Mouse (Mus musculus) CH12.LX (cell line): ENCODE data around the gene Zfp518b. TPM values are rescaled to one million over a fixed set of nuclear protein-coding genes. Genes with fewer than 3 reads are reported as not detected.

ENCODE experiments used
- DNase-seq: peaks from one replicate; pipeline ENCODE4 v3.0.0-alpha.2; 2013; ENCODE audit errors: extremely low read depth
- H3K27ac ChIP-seq: 2 replicates; pipeline ENCODE4 v1.5.1; 2012; ENCODE audit warnings: low read depth, mild to moderate bottlenecking, control low read depth, moderate library complexity; ENCODE audit not compliant: insufficient read depth
- H3K27me3 ChIP-seq: replicated peaks from 2 replicates; pipeline ENCODE3; 2012; ENCODE audit warnings: inconsistent platforms
- H3K36me3 ChIP-seq, 2 experiments: replicated peaks in 1 of 2; 2 replicates each; pipeline versions ENCODE3 to v1.6.1; 2012; ENCODE audit warnings: inconsistent platforms in 1 of 2, low read length in 1 of 2, mild to moderate bottlenecking in 1 of 2, mixed read lengths in 1 of 2, moderate library complexity in 1 of 2; ENCODE audit not compliant: control insufficient read depth in 1 of 2, insufficient read depth in 1 of 2
- H3K4me1 ChIP-seq, 2 experiments: 2 replicates each; pipeline ENCODE4 v1.6.1; 2012; ENCODE audit warnings: inconsistent platforms in 1 of 2, moderate library complexity in 1 of 2; ENCODE audit not compliant: insufficient read depth in 2 of 2, control insufficient read depth in 1 of 2
- H3K4me2 ChIP-seq: 2 replicates; pipeline ENCODE4 v1.6.1; 2012; ENCODE audit warnings: low read depth, mild to moderate bottlenecking, control low read depth; ENCODE audit not compliant: poor library complexity, insufficient read depth, severe bottlenecking
- H3K4me3 ChIP-seq, 3 experiments: fragments of 150-350 bp in 1 of 3; sonication (generic) in 1 of 3; replicated peaks in 1 of 3; 2 replicates each; pipeline versions ENCODE3 to v1.5.1; 2011 to 2012; ENCODE audit warnings: low read depth in 2 of 3, low read length in 2 of 3, mild to moderate bottlenecking in 2 of 3, moderate library complexity in 2 of 3, control low read depth in 1 of 3, improper control_type of control experiment in 1 of 3, inconsistent platforms in 1 of 3, mixed read lengths in 1 of 3; ENCODE audit not compliant: poor library complexity in 1 of 3
- H3K79me2 ChIP-seq: replicated peaks from 2 replicates; pipeline ENCODE4 v1.6.1; 2012; ENCODE audit warnings: mild to moderate bottlenecking, moderate library complexity; ENCODE audit not compliant: control insufficient read depth, poor library complexity, insufficient read depth, severe bottlenecking; ENCODE audit errors: extremely low read depth
- H3K9ac ChIP-seq: 2 replicates; pipeline ENCODE4 v1.6.1; 2012; ENCODE audit warnings: low read depth, mild to moderate bottlenecking, control low read depth, moderate library complexity; ENCODE audit not compliant: insufficient read depth
- H3K9me3 ChIP-seq: replicated peaks from 2 replicates; pipeline ENCODE3; 2012; ENCODE audit warnings: low read length, inconsistent platforms, mixed read lengths
- CHD2 ChIP-seq: IDR thresholded peaks from 2 replicates; pipeline ENCODE4 v1.6.1; 2011; ENCODE audit warnings: low read length, improper control_type of control experiment
- CTCF ChIP-seq, 2 experiments: IDR thresholded peaks in 1 of 2; conservative IDR thresholded peaks in 1 of 2; 2 replicates each; pipeline ENCODE4 v1.5.1; 2011 to 2012; ENCODE audit warnings: low read depth in 2 of 2, low read length in 2 of 2, improper control_type of control experiment in 1 of 2, inconsistent platforms in 1 of 2, mild to moderate bottlenecking in 1 of 2, moderate library complexity in 1 of 2
- ELF1 ChIP-seq: IDR thresholded peaks from 2 replicates; pipeline ENCODE4 v1.6.1; 2014; ENCODE audit warnings: low read depth, mild to moderate bottlenecking, inconsistent platforms, low read length, improper control_type of control experiment
- EP300 ChIP-seq: IDR thresholded peaks from 2 replicates; pipeline ENCODE4 v1.6.1; 2011; ENCODE audit warnings: low read length, improper control_type of control experiment
- HCFC1 ChIP-seq: IDR thresholded peaks from 2 replicates; pipeline ENCODE4 v1.6.1; 2012; ENCODE audit warnings: low read depth, mild to moderate bottlenecking, inconsistent platforms, low read length, improper control_type of control experiment
- IRF4 ChIP-seq: IDR thresholded peaks from 2 replicates; pipeline ENCODE4 v1.6.1; 2014; ENCODE audit warnings: low read depth, mild to moderate bottlenecking, inconsistent platforms, low read length, improper control_type of control experiment
- MAFK ChIP-seq: IDR thresholded peaks from 2 replicates; pipeline ENCODE4 v1.6.1; 2011; ENCODE audit warnings: low read length, improper control_type of control experiment; ENCODE audit not compliant: insufficient replicate concordance
- MEF2A ChIP-seq: IDR thresholded peaks from 2 replicates; pipeline ENCODE4 v1.6.1; 2014; ENCODE audit warnings: low read depth, mild to moderate bottlenecking, inconsistent platforms, low read length, improper control_type of control experiment, borderline replicate concordance
- MXI1 ChIP-seq: IDR thresholded peaks from 2 replicates; pipeline ENCODE4 v1.6.1; 2011; ENCODE audit warnings: mild to moderate bottlenecking, low read depth, low read length, improper control_type of control experiment
- NELFE ChIP-seq: IDR thresholded peaks from 2 replicates; pipeline ENCODE4 v1.6.1; 2011; ENCODE audit warnings: low read depth, low read length, improper control_type of control experiment
- PAX5 ChIP-seq: IDR thresholded peaks from 2 replicates; pipeline ENCODE4 v1.6.1; 2012; ENCODE audit warnings: low read length, inconsistent platforms, mixed read lengths
- POLR2AphosphoS2 ChIP-seq: IDR thresholded peaks from 2 replicates; pipeline ENCODE4 v1.6.1; 2011; ENCODE audit warnings: low read depth, low read length, improper control_type of control experiment
- RCOR1 ChIP-seq: conservative IDR thresholded peaks from 2 replicates; pipeline ENCODE4 v1.6.1; 2012; ENCODE audit warnings: low read depth, mild to moderate bottlenecking, inconsistent platforms, low read length, improper control_type of control experiment
- SMC3 ChIP-seq: IDR thresholded peaks from 2 replicates; pipeline ENCODE4 v1.6.1; 2011; ENCODE audit warnings: low read depth, low read length, improper control_type of control experiment
- TCF12 ChIP-seq: IDR thresholded peaks from 2 replicates; pipeline ENCODE4 v1.6.1; 2014; ENCODE audit warnings: low read depth, mild to moderate bottlenecking, inconsistent platforms, low read length, improper control_type of control experiment
- USF2 ChIP-seq: conservative IDR thresholded peaks from 2 replicates; pipeline ENCODE4 v1.6.1; 2011; ENCODE audit warnings: low read depth, low read length, improper control_type of control experiment
- ZKSCAN1 ChIP-seq: IDR thresholded peaks from 2 replicates; pipeline ENCODE4 v1.6.1; 2012; ENCODE audit warnings: low read depth, inconsistent platforms, low read length, improper control_type of control experiment, borderline replicate concordance
- ZNF384 ChIP-seq: IDR thresholded peaks from 2 replicates; pipeline ENCODE4 v1.6.1; 2012; ENCODE audit warnings: low read depth, low read length, improper control_type of control experiment, inconsistent platforms
- dilution Hi-C: fragments of 300-500 bp; cut with MboI; formaldehyde crosslinking; loops from 2 replicates; pipeline ENCODE4 v1.14.3; 2020; ENCODE audit warnings: low sequenced_read_pairs; ENCODE audit not compliant: extremely low pct_unique_long_range_greater_than_20kb, extremely low pct_ligation_motif_present
- in situ Hi-C: fragments of 300-500 bp; cut with MboI; formaldehyde crosslinking; loops from 3 replicates; pipeline ENCODE4 v1.14.3; 2019; ENCODE audit warnings: low sequenced_read_pairs, low pct_ligation_motif_present, low pct_unique_long_range_greater_than_20kb, mixed read lengths
- polyA plus RNA-seq: library from polyadenylated mRNA; unstranded; fragments of >175 nt; gene quantifications from 2 replicates; pipeline ENCODE4 v1.2.1, GENCODE M21; 2012; ENCODE audit warnings: low read depth; ENCODE audit not compliant: insufficient read length
- total RNA-seq, 2 experiments: library from RNA; depleted of rRNA; stranded (reverse); fragments of 300-350 nt in 1 of 2; fragments of >200 nt in 1 of 2; gene quantifications; 2 replicates each; pipeline ENCODE4 v1.2.3; 2012 to 2014

Gene Zfp518b
- total RNA-seq (2012; rRNA removed) (not detected in 2 replicates), total RNA-seq (2014; rRNA removed) (not detected in 2 replicates), polyA plus RNA-seq (not detected in 2 replicates)

GRCm38 (mm10) chr5:38684164-38684911 is at the start of gene Zfp518b:
TSS of gene Zfp518b (minus strand) at chr5:38684826.
- dilution Hi-C loops (no loop called here), in situ Hi-C loops (no loop called here)
- H3K27ac ChIP-seq, result no peak within 1 kb of the TSS
- no peak for DNase-seq
- no peaks in the 10 kb centered on the region for H3K4me1 ChIP-seq
- H3K4me2 ChIP-seq, result no peak within 1 kb of the TSS
- H3K9ac ChIP-seq, result no peak within 1 kb of the TSS
- no peaks in the 10 kb centered on the region for H3K9me3 ChIP-seq
- no peak within 1 kb of the TSS for H3K4me3 ChIP-seq
- no peaks in the 10 kb centered on the region for H3K36me3 ChIP-seq
- no peak for TF ChIP-seq ZKSCAN1
- no peak for TF ChIP-seq MXI1
- TF ChIP-seq EP300, result no peak
- TF ChIP-seq IRF4, result no peak
- TF ChIP-seq TCF12, result no peak
- no peaks in the 10 kb centered on the region for H3K79me2 ChIP-seq
- no peaks in the 10 kb centered on the region for H3K27me3 ChIP-seq

GRCm38 (mm10) chr5:38708940-38709581 is 24.4 kb upstream of the Zfp518b start:
- no peaks in the 10 kb centered on the region for H3K79me2 ChIP-seq
- in situ Hi-C loops (no loop called here), dilution Hi-C loops (no loop called here)
- TF ChIP-seq SMC3 (no peak), CHD2 (no peak), ELF1 (no peak), ZNF384 (no peak), POLR2AphosphoS2 (no peak), RCOR1 (no peak), EP300 (no peak), HCFC1 (no peak), MAFK (no peak), MEF2A (no peak), NELFE (no peak), PAX5 (no peak), MXI1 (no peak), CTCF (conservative IDR thresholded peaks at IDR 0.05 in 1 of 2, IDR thresholded peaks at IDR 0.05 in 1 of 2; ENCODE audit: low read depth in 2 of 2, low read length in 2 of 2) (no peak), USF2 (no peak)
- no peak overlapping the region for H3K9ac ChIP-seq
- H3K9me3 ChIP-seq, result no peaks in the 10 kb centered on the region
- DNase-seq, result no peak
- no peak overlapping the region for H3K27ac ChIP-seq
- no peak overlapping the region for H3K4me2 ChIP-seq
- H3K4me1 ChIP-seq, result no peaks in the 10 kb centered on the region
- no peak overlapping the region for H3K4me3 ChIP-seq
- no peaks in the 10 kb centered on the region for H3K27me3 ChIP-seq
- no peaks in the 10 kb centered on the region for H3K36me3 ChIP-seq
